Mouse (Mus musculus): Measurements from ENCODE around the gene Cyb5b. TPM values are rescaled to one million over a fixed set of nuclear protein-coding genes. Genes with fewer than 3 reads are reported as not detected.
"Not testable (repeated sequence)": the region's sequence is repeated elsewhere in the genome, so short reads cannot be mapped to it uniquely, and the experiment has no call there.

Cyb5b gene
- polyA plus RNA-seq (2012) = 0.42 and 0.57 TPM in 2 replicates

- peaks cover 22% of the 10 kb centered on the region for H3K4me1 ChIP-seq (ENCODE audit: control insufficient read depth)
Observed at GRCm38 (mm10) chr8:107150404-107151157, at the start of gene Cyb5b. TSS of gene Cyb5b (plus strand) at chr8:107150640.

GRCm38 (mm10) chr8:107104547-107104946, 45.9 kb upstream of the Cyb5b start:
- H3K9me3 ChIP-seq (ENCODE audit: control insufficient read depth, low read length) = no peaks in the 10 kb centered on the region
- H3K4me3 ChIP-seq (replicated peaks) = no peak overlapping the region
- no peak for TF ChIP-seq TAL1 (IDR thresholded peaks at IDR 0.05; ENCODE audit: low read length)
- TF ChIP-seq GATA1 (IDR thresholded peaks at IDR 0.05; ENCODE audit: low read length) = no peak
- H3K36me3 ChIP-seq (ENCODE audit: control insufficient read depth) = no peaks in the 10 kb centered on the region
- no peaks in the 10 kb centered on the region for H3K27me3 ChIP-seq (ENCODE audit: control insufficient read depth)
- no peaks in the 10 kb centered on the region; the same call in 1 of the 2 replicates for H3K4me1 ChIP-seq (ENCODE audit: control insufficient read depth)

More at GRCm38 (mm10) chr8:107150404-107151157, at the start of gene Cyb5b:
- peaks cover 30% of the 10 kb centered on the region for H3K36me3 ChIP-seq (ENCODE audit: control insufficient read depth)
- TF ChIP-seq TAL1 (IDR thresholded peaks at IDR 0.05; ENCODE audit: low read length) (no peak), GATA1 (IDR thresholded peaks at IDR 0.05; ENCODE audit: low read length) (peak; percentile 83)
- no peaks in the 10 kb centered on the region for H3K9me3 ChIP-seq (ENCODE audit: control insufficient read depth, low read length)
- no peaks in the 10 kb centered on the region for H3K27me3 ChIP-seq (ENCODE audit: control insufficient read depth)
- peak within 1 kb of the TSS; percentile 95 for H3K4me3 ChIP-seq (replicated peaks)

- H3K9me3 ChIP-seq (ENCODE audit: control insufficient read depth, low read length); H3K27me3 ChIP-seq (ENCODE audit: control insufficient read depth); H3K4me1 ChIP-seq (ENCODE audit: control insufficient read depth); H3K36me3 ChIP-seq (ENCODE audit: control insufficient read depth); H3K4me3 ChIP-seq (replicated peaks): not testable (repeated sequence)
Observed at GRCm38 (mm10) chr8:107108089-107108488, 42.4 kb upstream of the Cyb5b start.

GRCm38 (mm10) chr8:107108978-107109720, 41.3 kb upstream of the Cyb5b start:
- no peak for TF ChIP-seq TAL1 (IDR thresholded peaks at IDR 0.05; ENCODE audit: low read length)
- TF ChIP-seq GATA1 (IDR thresholded peaks at IDR 0.05; ENCODE audit: low read length) = no peak
- H3K27me3 ChIP-seq (ENCODE audit: control insufficient read depth) = no peaks in the 10 kb centered on the region
- H3K9me3 ChIP-seq (ENCODE audit: control insufficient read depth, low read length) = no peaks in the 10 kb centered on the region
- H3K4me3 ChIP-seq (replicated peaks) = peak overlapping the region; percentile 6
- H3K36me3 ChIP-seq (ENCODE audit: control insufficient read depth) = no peaks in the 10 kb centered on the region
- no peaks in the 10 kb centered on the region; the same call in none of the 2 replicates for H3K4me1 ChIP-seq (ENCODE audit: control insufficient read depth)

- TF ChIP-seq TAL1 (IDR thresholded peaks at IDR 0.05; ENCODE audit: low read length) (no peak), GATA1 (IDR thresholded peaks at IDR 0.05; ENCODE audit: low read length) (no peak)
- H3K4me3 ChIP-seq (replicated peaks) = no peak overlapping the region
Observed at GRCm38 (mm10) chr8:107109816-107110435, 40.5 kb upstream of the Cyb5b start.

GRCm38 (mm10) chr8:107110629-107111330, 39.7 kb upstream of the Cyb5b start:
- no peaks in the 10 kb centered on the region for H3K27me3 ChIP-seq (ENCODE audit: control insufficient read depth)
- H3K4me1 ChIP-seq (ENCODE audit: control insufficient read depth) = peaks cover 10% of the 10 kb centered on the region
- H3K4me3 ChIP-seq (replicated peaks) = no peak overlapping the region
- no peaks in the 10 kb centered on the region for H3K36me3 ChIP-seq (ENCODE audit: control insufficient read depth)
- no peaks in the 10 kb centered on the region for H3K9me3 ChIP-seq (ENCODE audit: control insufficient read depth, low read length)
- TF ChIP-seq GATA1 (IDR thresholded peaks at IDR 0.05; ENCODE audit: low read length) (no peak), TAL1 (IDR thresholded peaks at IDR 0.05; ENCODE audit: low read length) (no peak)

More at GRCm38 (mm10) chr8:107109816-107110435, 40.5 kb upstream of the Cyb5b start:
- Histone ChIP-seq H3K36me3 (ENCODE audit: control insufficient read depth) (no peaks in the 10 kb centered on the region), H3K4me1 (ENCODE audit: control insufficient read depth) (peaks cover 7% of the 10 kb centered on the region), H3K9me3 (ENCODE audit: control insufficient read depth, low read length) (no peaks in the 10 kb centered on the region), H3K27me3 (ENCODE audit: control insufficient read depth) (no peaks in the 10 kb centered on the region)

- no peaks in the 10 kb centered on the region for H3K36me3 ChIP-seq (ENCODE audit: control insufficient read depth)
- H3K27me3 ChIP-seq (ENCODE audit: control insufficient read depth) = no peaks in the 10 kb centered on the region
- no peak for TF ChIP-seq TAL1 (IDR thresholded peaks at IDR 0.05; ENCODE audit: low read length)
- no peak for TF ChIP-seq GATA1 (IDR thresholded peaks at IDR 0.05; ENCODE audit: low read length)
- no peak overlapping the region for H3K4me3 ChIP-seq (replicated peaks)
- no peaks in the 10 kb centered on the region for H3K9me3 ChIP-seq (ENCODE audit: control insufficient read depth, low read length)
- peaks cover 12% of the 10 kb centered on the region for H3K4me1 ChIP-seq (ENCODE audit: control insufficient read depth)
Observed at GRCm38 (mm10) chr8:107111340-107112105, 38.9 kb upstream of the Cyb5b start.

GRCm38 (mm10) chr8:107113209-107113608, 37.2 kb upstream of the Cyb5b start:
- H3K36me3 ChIP-seq (ENCODE audit: control insufficient read depth) = no peaks in the 10 kb centered on the region
- no peak for TF ChIP-seq GATA1 (IDR thresholded peaks at IDR 0.05; ENCODE audit: low read length)
- TF ChIP-seq TAL1 (IDR thresholded peaks at IDR 0.05; ENCODE audit: low read length) = no peak
- H3K4me3 ChIP-seq (replicated peaks) = no peak overlapping the region
- no peaks in the 10 kb centered on the region for H3K9me3 ChIP-seq (ENCODE audit: control insufficient read depth, low read length)
- no peaks in the 10 kb centered on the region for H3K27me3 ChIP-seq (ENCODE audit: control insufficient read depth)
- peaks cover 12% of the 10 kb centered on the region for H3K4me1 ChIP-seq (ENCODE audit: control insufficient read depth)

All from erythroblast, embryonic 14.5 days (primary cell).